Mouse (Mus musculus): ENCODE measurements at regions not wholly inside any gene's neighbourhood (a gene's known extent, or its start where the extent isn't known, plus 50 kb on each side); places are given as distances from the start of the nearest gene placed in this dataset.

GRCm38 (mm10) chr6:133904501-133904900 lies 50.9 kb upstream of the Kap start:
- no peaks in the 10 kb centered on the region for H3K36me3 ChIP-seq
- no peak overlapping the region for H3K4me3 ChIP-seq
- H3K9ac ChIP-seq: no peak overlapping the region
- 20% methylated on average over 5 of the region's 5 CpGs for WGBS (ENCODE audit: insufficient replicate concordance)
- H3K4me1 ChIP-seq: no peaks in the 10 kb centered on the region
- no peaks in the 10 kb centered on the region for H3K27me3 ChIP-seq (replicated peaks)
- H3K4me2 ChIP-seq: no peak overlapping the region
- no peak overlapping the region for H3K27ac ChIP-seq
- no peaks in the 10 kb centered on the region for H3K9me3 ChIP-seq (replicated peaks)
- no peak for ATAC-seq

- no peaks in the 10 kb centered on the region for H3K4me1 ChIP-seq
- no peaks in the 10 kb centered on the region for H3K36me3 ChIP-seq
- no peak overlapping the region for H3K4me3 ChIP-seq
- peaks cover 6% of the 10 kb centered on the region; the same call in 1 of the 2 replicates for H3K27me3 ChIP-seq (replicated peaks)
- no peak overlapping the region for H3K27ac ChIP-seq
- 68% methylated on average over 7 of the region's 7 CpGs for WGBS (ENCODE audit: insufficient replicate concordance)
- ATAC-seq: 0 out of 2 replicates have a peak, but pooled peaks have one; percentile 35
- no peaks in the 10 kb centered on the region for H3K9me3 ChIP-seq (replicated peaks)
- H3K9ac ChIP-seq: no peak overlapping the region
- H3K4me2 ChIP-seq: no peak overlapping the region
These were observed 81.1 kb upstream of the Kap start for GRCm38 (mm10) chr6:133934667-133935066.

GRCm38 (mm10) chr6:133935671-133936070 lies 82.1 kb upstream of the Kap start:
- no peak overlapping the region for H3K27ac ChIP-seq
- no peak overlapping the region for H3K9ac ChIP-seq
- H3K4me3 ChIP-seq: no peak overlapping the region
- no peak for ATAC-seq
- H3K36me3 ChIP-seq: no peaks in the 10 kb centered on the region
- H3K9me3 ChIP-seq (replicated peaks): no peaks in the 10 kb centered on the region
- H3K4me2 ChIP-seq: no peak overlapping the region
- no peaks in the 10 kb centered on the region for H3K4me1 ChIP-seq
- 78% methylated on average over 2 of the region's 2 CpGs for WGBS (ENCODE audit: insufficient replicate concordance)
- peaks cover 6% of the 10 kb centered on the region; the same call in 1 of the 2 replicates for H3K27me3 ChIP-seq (replicated peaks)

- no peak overlapping the region for H3K4me2 ChIP-seq
- no peaks in the 10 kb centered on the region for H3K27me3 ChIP-seq (replicated peaks)
- H3K9me3 ChIP-seq (replicated peaks): no peaks in the 10 kb centered on the region
- no peak for ATAC-seq
- no peaks in the 10 kb centered on the region for H3K4me1 ChIP-seq
- WGBS (ENCODE audit: insufficient replicate concordance): 73% methylated on average over 11 of the region's 11 CpGs
- H3K4me3 ChIP-seq: no peak overlapping the region
- H3K9ac ChIP-seq: no peak overlapping the region
- H3K36me3 ChIP-seq: no peaks in the 10 kb centered on the region
- H3K27ac ChIP-seq: no peak overlapping the region
These were observed 75.4 kb upstream of the Etv6 start for GRCm38 (mm10) chr6:133959902-133960634.

GRCm38 (mm10) chr6:133960713-133961112 lies 74.8 kb upstream of the Etv6 start:
- Histone ChIP-seq H3K27me3 (replicated peaks) (no peaks in the 10 kb centered on the region), H3K4me3 (no peak overlapping the region), H3K9me3 (replicated peaks) (no peaks in the 10 kb centered on the region), H3K9ac (no peak overlapping the region), H3K36me3 (no peaks in the 10 kb centered on the region), H3K27ac (no peak overlapping the region), H3K4me2 (no peak overlapping the region), H3K4me1 (no peaks in the 10 kb centered on the region)
- 16% methylated on average over 7 of the region's 7 CpGs for WGBS (ENCODE audit: insufficient replicate concordance)
- ATAC-seq: no peak

GRCm38 (mm10) chr6:133962641-133963040 lies 72.9 kb upstream of the Etv6 start:
- 82% methylated on average over 5 of the region's 5 CpGs for WGBS (ENCODE audit: insufficient replicate concordance)

GRCm38 (mm10) chr6:133963264-133963663 lies 72.2 kb upstream of the Etv6 start:
- Histone ChIP-seq H3K4me3 (no peak overlapping the region), H3K27ac (no peak overlapping the region), H3K4me1 (no peaks in the 10 kb centered on the region; the same call in 1 of the 2 replicates), H3K27me3 (replicated peaks) (no peaks in the 10 kb centered on the region), H3K4me2 (no peak overlapping the region), H3K9ac (no peak overlapping the region), H3K36me3 (no peaks in the 10 kb centered on the region), H3K9me3 (replicated peaks) (no peaks in the 10 kb centered on the region)
- 83% methylated on average over 6 of the region's 6 CpGs for WGBS (ENCODE audit: insufficient replicate concordance)
- ATAC-seq: no peak

More at GRCm38 (mm10) chr6:133962641-133963040, 72.9 kb upstream of the Etv6 start:
- H3K4me1 ChIP-seq: no peaks in the 10 kb centered on the region; the same call in 1 of the 2 replicates
- no peak for ATAC-seq
- no peak overlapping the region for H3K4me2 ChIP-seq
- no peak overlapping the region for H3K27ac ChIP-seq
- H3K9ac ChIP-seq: no peak overlapping the region
- H3K27me3 ChIP-seq (replicated peaks): no peaks in the 10 kb centered on the region
- H3K36me3 ChIP-seq: no peaks in the 10 kb centered on the region
- no peak overlapping the region for H3K4me3 ChIP-seq
- no peaks in the 10 kb centered on the region for H3K9me3 ChIP-seq (replicated peaks)

- Histone ChIP-seq H3K27me3 (replicated peaks) (no peaks in the 10 kb centered on the region), H3K4me3 (no peak overlapping the region), H3K9ac (no peak overlapping the region), H3K4me2 (no peak overlapping the region), H3K4me1 (no peaks in the 10 kb centered on the region; the same call in 1 of the 2 replicates), H3K27ac (no peak overlapping the region), H3K9me3 (replicated peaks) (no peaks in the 10 kb centered on the region), H3K36me3 (no peaks in the 10 kb centered on the region)
- 0 out of 2 replicates have a peak, but pooled peaks have one; percentile 52 for ATAC-seq
- WGBS (ENCODE audit: insufficient replicate concordance): 57% methylated on average over 3 of the region's 3 CpGs
These were observed 68.2 kb upstream of the Etv6 start for GRCm38 (mm10) chr6:133967286-133967685.

GRCm38 (mm10) chr6:133972054-133972705 lies 63.3 kb upstream of the Etv6 start:
- ATAC-seq: no peak
- H3K9ac ChIP-seq: no peak overlapping the region
- H3K4me3 ChIP-seq: no peak overlapping the region
- H3K27ac ChIP-seq: no peak overlapping the region
- WGBS (ENCODE audit: insufficient replicate concordance): 78% methylated on average over 6 of the region's 6 CpGs
- no peaks in the 10 kb centered on the region for H3K9me3 ChIP-seq (replicated peaks)
- no peaks in the 10 kb centered on the region for H3K36me3 ChIP-seq
- H3K4me2 ChIP-seq: no peak overlapping the region
- H3K27me3 ChIP-seq (replicated peaks): no peaks in the 10 kb centered on the region
- no peaks in the 10 kb centered on the region; the same call in 1 of the 2 replicates for H3K4me1 ChIP-seq

- H3K9ac ChIP-seq: no peak overlapping the region
- WGBS (ENCODE audit: insufficient replicate concordance): 73% methylated on average over 7 of the region's 7 CpGs
- no peaks in the 10 kb centered on the region for H3K9me3 ChIP-seq (replicated peaks)
- H3K27ac ChIP-seq: no peak overlapping the region
- H3K4me1 ChIP-seq: no peaks in the 10 kb centered on the region
- ATAC-seq: no peak
- H3K4me2 ChIP-seq: no peak overlapping the region
- H3K4me3 ChIP-seq: no peak overlapping the region
- no peaks in the 10 kb centered on the region for H3K27me3 ChIP-seq (replicated peaks)
- H3K36me3 ChIP-seq: no peaks in the 10 kb centered on the region
These were observed 62.2 kb upstream of the Etv6 start for GRCm38 (mm10) chr6:133973205-133973838.

- no peaks in the 10 kb centered on the region for H3K9me3 ChIP-seq (replicated peaks)
- 43% methylated on average over 1 of the region's 1 CpGs for WGBS (ENCODE audit: insufficient replicate concordance)
- no peak overlapping the region for H3K9ac ChIP-seq
- H3K27ac ChIP-seq: no peak overlapping the region
- H3K4me2 ChIP-seq: no peak overlapping the region
- H3K36me3 ChIP-seq: no peaks in the 10 kb centered on the region
- no peak overlapping the region for H3K4me3 ChIP-seq
- H3K27me3 ChIP-seq (replicated peaks): no peaks in the 10 kb centered on the region
- no peaks in the 10 kb centered on the region for H3K4me1 ChIP-seq
- no peak for ATAC-seq
These were observed 59.5 kb upstream of the Etv6 start for GRCm38 (mm10) chr6:133975951-133976350.

- Histone ChIP-seq H3K4me2 (no peak overlapping the region), H3K27me3 (replicated peaks) (no peaks in the 10 kb centered on the region), H3K9me3 (replicated peaks) (no peaks in the 10 kb centered on the region), H3K4me1 (no peaks in the 10 kb centered on the region), H3K36me3 (no peaks in the 10 kb centered on the region), H3K27ac (no peak overlapping the region), H3K4me3 (no peak overlapping the region), H3K9ac (no peak overlapping the region)
- WGBS (ENCODE audit: insufficient replicate concordance): 44% methylated on average over 6 of the region's 6 CpGs
- ATAC-seq: no peak
These were observed 58.6 kb upstream of the Etv6 start for GRCm38 (mm10) chr6:133976854-133977253.
